Mouse (Mus musculus) neural tube, embryonic 13.5 days (tissue): ENCODE measurements around the gene Scgb2b19. TPM values are rescaled to one million over a fixed set of nuclear protein-coding genes. Genes with fewer than 3 reads are reported as not detected.
"Not testable (repeated sequence)": the region's sequence is repeated elsewhere in the genome, so short reads cannot be mapped to it uniquely, and the experiment has no call there.

Experiments used
- ATAC-seq: fragments of 200-750 bp; cut with Nextera tagmentation; 2 replicates; pipeline ENCODE4 v1.8.0; 2017; ENCODE audit warnings: low read depth, mild to moderate bottlenecking, moderate TSS enrichment, moderate library complexity
- H3K27ac ChIP-seq: fragments of 300-500 bp; sonication (generic); replicated peaks from 2 replicates; pipeline ENCODE4 v1.5.1; 2015; ENCODE audit warnings: moderate library complexity, mild to moderate bottlenecking, inconsistent platforms
- H3K27me3 ChIP-seq: fragments of 300-500 bp; sonication (generic); 2 replicates; pipeline ENCODE4 v1.6.1; 2015; ENCODE audit warnings: mild to moderate bottlenecking, inconsistent platforms
- H3K36me3 ChIP-seq: fragments of 300-500 bp; sonication (generic); 2 replicates; pipeline ENCODE4 v1.6.1; 2015; ENCODE audit warnings: mild to moderate bottlenecking, inconsistent platforms
- H3K4me1 ChIP-seq: fragments of 300-500 bp; sonication (generic); replicated peaks from 2 replicates; pipeline ENCODE4 v1.6.1; 2015; ENCODE audit warnings: inconsistent platforms
- H3K4me2 ChIP-seq: fragments of 300-500 bp; sonication (generic); 2 replicates; pipeline ENCODE4 v1.6.1; 2015; ENCODE audit warnings: inconsistent platforms, mild to moderate bottlenecking, moderate library complexity
- H3K4me3 ChIP-seq: fragments of 300-500 bp; sonication (generic); 2 replicates; pipeline ENCODE4 v1.5.1; 2015; ENCODE audit warnings: mild to moderate bottlenecking, inconsistent platforms
- H3K9ac ChIP-seq: fragments of 300-500 bp; sonication (generic); 2 replicates; pipeline ENCODE4 v1.6.1; 2015; ENCODE audit warnings: moderate library complexity, mild to moderate bottlenecking, inconsistent platforms
- H3K9me3 ChIP-seq: fragments of 300-500 bp; sonication (generic); 2 replicates; pipeline ENCODE4 v1.6.1; 2016; ENCODE audit warnings: inconsistent platforms
- WGBS: fragments of 180-500 bp; shearing (Covaris S2); methylation state at CpG from one replicate; pipeline ENCODE4 v1.1.7; 2015; 5-methylcytosine and 5-hydroxymethylcytosine counted together
- polyA plus RNA-seq: library from polyadenylated mRNA; unstranded; fragments of >200 nt; fragmentation: Nextera tagmentation; extraction: Ambion mirVana; gene quantifications from 2 replicates; pipeline ENCODE4 v1.2.1, GENCODE M21; 2015

The Scgb2b19 gene
- not detected in 2 replicates for polyA plus RNA-seq

- H3K4me2 ChIP-seq, H3K9ac ChIP-seq, H3K27ac ChIP-seq, H3K9me3 ChIP-seq, ATAC-seq, H3K4me3 ChIP-seq, H3K27me3 ChIP-seq, H3K4me1 ChIP-seq, H3K36me3 ChIP-seq: not testable (repeated sequence)
These were observed at the start of gene Scgb2b19 for GRCm38 (mm10) chr7:33280238-33280637. TSS of gene Scgb2b19 (minus strand) at chr7:33280338.

GRCm38 (mm10) chr7:33286991-33287390 lies 6.9 kb upstream of the Scgb2b19 start, which contains the start of gene Scgb1b19:
TSS of gene Scgb1b19 (plus strand) at chr7:33287291.
- WGBS = 67% methylated on average over 3 of the region's 3 CpGs
- not testable (repeated sequence) for ATAC-seq, H3K4me3 ChIP-seq, H3K27ac ChIP-seq, H3K9me3 ChIP-seq, H3K36me3 ChIP-seq, H3K4me1 ChIP-seq, H3K27me3 ChIP-seq, H3K9ac ChIP-seq, H3K4me2 ChIP-seq

Other genes starting within 250 kb of the Scgb2b19 start
- gene Scgb2b17, start 223.8 kb downstream of the Scgb2b19 start, polyA plus RNA-seq = not detected in 2 replicates
- not detected in 2 replicates for gene Scgb1b17, start 216.9 kb downstream of the Scgb2b19 start, polyA plus RNA-seq
- not detected in 2 replicates for gene Scgb2b18, start 106.5 kb downstream of the Scgb2b19 start, polyA plus RNA-seq
- not detected in 2 replicates for gene Scgb1b18, start 94.8 kb downstream of the Scgb2b19 start, polyA plus RNA-seq
- not detected in 2 replicates for gene Scgb1b19, start 7.0 kb upstream of the Scgb2b19 start, polyA plus RNA-seq
- not detected in 2 replicates for gene Scgb2b20, start 86.0 kb upstream of the Scgb2b19 start, polyA plus RNA-seq
- gene Scgb1b20, start 92.9 kb upstream of the Scgb2b19 start, polyA plus RNA-seq = not detected in 2 replicates
- gene Scgb2b21, start 240.1 kb upstream of the Scgb2b19 start, polyA plus RNA-seq = not detected in 2 replicates